ENCODE assay signal across 18 mouse cellular contexts in the genomic region with DNA sequence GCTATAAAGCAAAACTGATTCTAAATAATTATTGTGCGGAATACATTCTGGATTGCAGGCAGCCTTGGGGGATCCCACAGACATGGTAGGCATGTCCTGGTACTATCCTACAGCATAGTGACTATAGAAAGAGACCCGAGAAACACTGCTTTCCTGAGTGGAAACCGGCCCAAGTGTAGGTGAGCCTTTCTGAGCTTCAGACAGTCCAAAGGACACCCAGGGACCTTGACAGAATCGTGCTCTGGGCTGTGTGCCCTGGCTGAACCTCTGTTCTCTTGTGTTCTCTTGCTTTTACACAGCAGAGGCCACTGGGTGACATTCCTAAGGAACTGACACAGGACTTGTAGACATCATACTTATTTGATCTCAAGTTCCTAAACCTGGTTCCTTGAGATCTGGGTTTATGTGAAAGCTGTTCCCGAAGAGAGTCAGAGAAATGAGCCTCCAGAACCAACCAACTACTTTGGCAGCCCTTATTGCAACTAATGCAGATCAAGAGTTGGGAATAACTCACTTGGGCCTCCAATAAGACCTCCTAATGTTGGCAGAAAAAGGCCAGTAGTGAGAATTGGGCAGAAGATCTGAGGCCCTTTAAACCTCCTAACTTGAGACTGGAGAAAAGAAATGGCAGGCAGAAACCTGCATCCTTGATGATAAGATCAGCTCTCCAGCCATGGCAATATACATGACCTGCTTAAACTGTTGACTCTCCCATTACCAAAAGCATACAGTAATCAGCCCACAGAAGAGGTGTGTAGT.
"Had no signal": no experiment of that assay in that cellular context is flagged by ENCODE, and none has a peak within 500 bp of the region (broad histone marks: within the 10 kb centered on the region; RNA-seq: fewer than 3 reads in every experiment).

No protein-coding gene starts in this region.

- H3K27ac ChIP-seq: midbrain, embryonic 10.5 days; midbrain, embryonic 13.5 days; neural tube, embryonic 13.5 days; neural tube, embryonic 15.5 days had no signal

- ATAC-seq: midbrain, embryonic 13.5 days; midbrain, embryonic 16.5 days had no signal

- H3K27me3 ChIP-seq: midbrain, embryonic 13.5 days; neural tube, embryonic 13.5 days; neural tube, embryonic 15.5 days had no signal

- H3K4me2 ChIP-seq: lung, embryonic 14.5 days; midbrain, embryonic 13.5 days; neural tube, embryonic 13.5 days; neural tube, embryonic 15.5 days had no signal

- DNase-seq: lung, adult 18-20 months; lung, embryonic 14.5 days; lung, postnatal 10 days; lung, postnatal 4 days; retina, postnatal 1 day; right cerebral cortex, adult 18-20 months; right cerebral cortex, postnatal 25 days; right cerebral cortex, postnatal 4 days; spleen, adult 18-20 months; thymus, adult 18-20 months; thymus, postnatal 14 days; thymus, postnatal 36 days had no signal

- H3K9me3 ChIP-seq: midbrain, embryonic 10.5 days; midbrain, embryonic 13.5 days; neural tube, embryonic 13.5 days; neural tube, embryonic 15.5 days had no signal

- H3K9ac ChIP-seq: lung, embryonic 14.5 days; midbrain, embryonic 13.5 days; neural tube, embryonic 13.5 days; neural tube, embryonic 15.5 days had no signal

- H3K4me3 ChIP-seq: midbrain, embryonic 10.5 days; midbrain, embryonic 13.5 days; myocyte; neural tube, embryonic 13.5 days; neural tube, embryonic 15.5 days had no signal
